8 mouse cellular contexts compared by ENCODE assay signal in the genomic region with DNA sequence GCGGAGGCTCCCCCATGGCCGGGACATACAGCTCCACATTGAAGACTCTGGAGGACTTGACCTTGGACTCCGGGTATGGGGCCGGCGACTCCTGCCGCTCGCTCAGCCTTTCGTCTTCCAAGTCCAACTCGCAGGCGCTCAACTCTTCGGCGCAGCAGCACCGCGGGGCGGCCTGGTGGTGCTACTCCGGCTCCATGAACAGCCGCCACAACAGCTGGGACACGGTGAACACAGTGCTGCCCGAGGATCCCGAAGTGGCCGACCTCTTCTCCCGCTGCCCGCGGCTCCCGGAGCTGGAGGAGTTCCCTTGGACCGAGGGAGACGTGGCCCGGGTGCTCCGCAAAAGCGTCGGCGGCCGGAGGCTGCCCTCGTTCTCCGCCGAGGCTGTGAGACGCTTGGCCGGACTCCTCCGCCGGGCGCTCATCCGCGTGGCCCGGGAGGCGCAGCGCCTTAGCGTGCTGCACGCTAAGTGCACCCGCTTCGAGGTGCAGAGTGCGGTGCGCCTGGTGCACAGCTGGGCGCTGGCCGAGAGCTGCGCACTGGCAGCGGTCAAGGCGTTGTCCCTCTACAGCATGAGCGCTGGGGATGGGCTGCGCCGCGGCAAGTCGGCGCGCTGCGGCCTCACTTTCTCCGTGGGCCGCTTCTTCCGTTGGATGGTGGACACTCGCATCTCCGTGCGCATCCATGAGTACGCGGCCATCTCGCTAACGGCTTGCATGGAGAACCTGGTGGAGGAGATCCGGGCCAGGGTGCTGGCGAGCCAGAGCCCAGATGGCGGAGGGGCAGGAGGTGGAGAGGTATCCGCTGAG. TPM values are rescaled to one million over a fixed set of nuclear protein-coding genes. Genes with fewer than 3 reads are reported as not detected.
DNase-seq lines count a peak whose midpoint lies in the region; ATAC-seq and TF ChIP-seq lines count a peak whose summit lies in the region.

No protein-coding gene starts in this region.

- TF ChIP-seq POLR2A in lung, adult 2 months (IDR thresholded peaks at IDR 0.05; ENCODE audit: borderline replicate concordance, extremely low read depth, low read depth, low read length), result no peak
- no peak for TF ChIP-seq POLR2A in olfactory bulb, adult 2 months (IDR thresholded peaks at IDR 0.05; ENCODE audit: insufficient read depth, low read depth, low read length)

- H3K36me3 ChIP-seq in forebrain, embryonic 13.5 days (ENCODE audit: poor library complexity, severe bottlenecking), result no peaks in the 10 kb centered on the region

- H3K4me1 ChIP-seq in forebrain, embryonic 13.5 days, result peaks cover 50% of the 10 kb centered on the region
- H3K4me1 ChIP-seq in lung, adult 2 months (ENCODE audit: control insufficient read depth, insufficient read depth, low read length), result peaks cover 10% of the 10 kb centered on the region
- peaks cover 16% of the 10 kb centered on the region for H3K4me1 ChIP-seq in olfactory bulb, adult 2 months (ENCODE audit: control insufficient read depth, insufficient read depth, low read length)

- WGBS in forebrain, embryonic 13.5 days, result under 1% methylated on average over 79 of the region's 79 CpGs
- WGBS in lung, adult 2 months, result under 1% methylated on average over 79 of the region's 79 CpGs
- 1% methylated on average over 79 of the region's 79 CpGs for WGBS in olfactory bulb, adult 2 months

- peak overlapping the region; percentile 66 for H3K4me3 ChIP-seq in forebrain, embryonic 13.5 days
- peak overlapping the region; percentile 63 for H3K4me3 ChIP-seq in lung, adult 2 months (replicated peaks; ENCODE audit: extremely low read depth, low read depth, low read length)
- H3K4me3 ChIP-seq in olfactory bulb, adult 2 months (ENCODE audit: insufficient read depth, low read depth, low read length), result peak overlapping the region; percentile 44

- H3K4me2 ChIP-seq in forebrain, embryonic 13.5 days, result peak overlapping the region; percentile 99

- no peaks in the 10 kb centered on the region for H3K9me3 ChIP-seq in forebrain, embryonic 13.5 days (replicated peaks)

- intact Hi-C loops in heart, postnatal 10 days (cut with DNase I), result loop anchor here (5.0 kb wide), 3 partner anchors 35 to 410 kb away; no protein-coding TSS in a partner anchor

- H3K9ac ChIP-seq in forebrain, embryonic 13.5 days, result peak overlapping the region; percentile 76

- peak; percentile 4 for ATAC-seq in CD4-positive, CD25-positive, alpha-beta regulatory T cell, adult 4 months
- ATAC-seq in forebrain, embryonic 13.5 days, result peak; percentile 15

- H3K27ac ChIP-seq in forebrain, embryonic 13.5 days, result peak overlapping the region; percentile 76; the same call in 1 of the 2 replicates
- H3K27ac ChIP-seq in olfactory bulb, adult 2 months (ENCODE audit: insufficient read depth, low read depth, low read length), result no peak overlapping the region

- H3K27me3 ChIP-seq in forebrain, embryonic 13.5 days, result peaks cover 7% of the 10 kb centered on the region; the same call in 1 of the 2 replicates

- DNase-seq in brain, adult 2 months (ENCODE audit: low read depth, low spot score), result peak; percentile 55
- peak; percentile 78 to 80 for DNase-seq in heart, postnatal 10 days
- peak; percentile 73 to 79 for DNase-seq in kidney, postnatal 36 days
- DNase-seq in lung, adult 2 months, result peak; percentile 63
- peak; percentile 58 for DNase-seq in thymus, postnatal 0 days (ENCODE audit: low spot score)

- no peak for TF ChIP-seq CTCF in lung, adult 2 months (IDR thresholded peaks at IDR 0.05; ENCODE audit: insufficient read depth, low read length)
- no peak for TF ChIP-seq CTCF in olfactory bulb, adult 2 months (IDR thresholded peaks at IDR 0.05; ENCODE audit: insufficient read depth, low read depth, low read length)

RNA-seq across cellular contexts. Expression of gene Abtb2, which starts 0.8 kb away (rescaled TPM):
- 1 to 10 TPM; 6.1 to 9.8 TPM for polyA plus RNA-seq in CD4-positive, CD25-positive, alpha-beta regulatory T cell, adult 4 months (2017; shearing (Covaris generic))
- polyA plus RNA-seq in forebrain, embryonic 13.5 days (2015; fragmentation: Nextera tagmentation; extraction: Ambion mirVana), result 6.9 and 8.3 TPM in 2 replicates
- 10 to 100 TPM; 21.1 to 27.6 TPM for total RNA-seq in heart, postnatal 10 days (2021)
- 7.9 and 10.4 TPM in 2 replicates for polyA plus RNA-seq in lung, adult 2 months (2012; rRNA removed)
- not detected in 2 replicates for polyA plus RNA-seq in olfactory bulb, adult 2 months (2012; ENCODE audit: insufficient read depth, insufficient read length, low replicate concordance, missing spikeins)
- 37.2 and 37.4 TPM in 2 replicates for polyA plus RNA-seq in thymus, postnatal 0 days (2015; fragmentation: Nextera tagmentation; extraction: Ambion mirVana)
